Mouse (Mus musculus): ENCODE measurements around the gene Card6. TPM values are rescaled to one million over a fixed set of nuclear protein-coding genes. Genes with fewer than 3 reads are reported as not detected.

Card6 gene
- total and polyA plus RNA-seq, 2 experiments from 2014 or later: 0.29 to 0.41 TPM

GRCm38 (mm10) chr15:5129111-5129805, 20.9 kb upstream of the Card6 start:
- Histone ChIP-seq H3K4me1 (ENCODE audit: insufficient read depth) (no peaks in the 10 kb centered on the region), H3K27ac (ENCODE audit: low read depth, low read length) (no peak overlapping the region), H3K9me3 (ENCODE audit: low read length) (no peaks in the 10 kb centered on the region), H3K9ac (no peak overlapping the region), H3K4me2 (ENCODE audit: low read depth) (no peak overlapping the region), H3K4me3 (ENCODE audit: low read depth, low read length) (no peak overlapping the region), H3K27me3 (ENCODE audit: insufficient read depth, low read length) (no peaks in the 10 kb centered on the region), H3K36me3 (ENCODE audit: insufficient read depth) (peaks cover 9% of the 10 kb centered on the region; the same call in 1 of the 2 replicates)
- ATAC-seq (no peak), DNase-seq (no peak)
- TF ChIP-seq CTCF (IDR thresholded peaks at IDR 0.05; ENCODE audit: low read depth): no peak
- WGBS: 94% methylated on average over 12 of the region's 12 CpGs

- 74% methylated on average over 5 of the region's 5 CpGs for WGBS
- Histone ChIP-seq H3K36me3 (ENCODE audit: insufficient read depth) (peaks cover 11% of the 10 kb centered on the region; the same call in 1 of the 2 replicates), H3K4me1 (ENCODE audit: insufficient read depth) (no peaks in the 10 kb centered on the region)
Observed at GRCm38 (mm10) chr15:5128176-5128940, 20.0 kb upstream of the Card6 start.

GRCm38 (mm10) chr15:5127487-5127886, 19.1 kb upstream of the Card6 start:
- DNase-seq: no peak
- Histone ChIP-seq H3K4me2 (ENCODE audit: low read depth) (no peak overlapping the region), H3K9ac (no peak overlapping the region), H3K36me3 (ENCODE audit: insufficient read depth) (peaks cover 11% of the 10 kb centered on the region; the same call in 1 of the 2 replicates), H3K9me3 (ENCODE audit: low read length) (no peaks in the 10 kb centered on the region), H3K4me1 (ENCODE audit: insufficient read depth) (no peaks in the 10 kb centered on the region), H3K27ac (ENCODE audit: low read depth, low read length) (no peak overlapping the region), H3K4me3 (ENCODE audit: low read depth, low read length) (no peak overlapping the region), H3K27me3 (ENCODE audit: insufficient read depth, low read length) (no peaks in the 10 kb centered on the region)
- no peak for ATAC-seq
- WGBS: 90% methylated on average over 2 of the region's 2 CpGs
- TF ChIP-seq CTCF (IDR thresholded peaks at IDR 0.05; ENCODE audit: low read depth): no peak

More at GRCm38 (mm10) chr15:5128176-5128940, 20.0 kb upstream of the Card6 start:
- Histone ChIP-seq H3K27me3 (ENCODE audit: insufficient read depth, low read length) (no peaks in the 10 kb centered on the region), H3K9ac (no peak overlapping the region), H3K9me3 (ENCODE audit: low read length) (no peaks in the 10 kb centered on the region), H3K4me2 (ENCODE audit: low read depth) (no peak overlapping the region), H3K27ac (ENCODE audit: low read depth, low read length) (no peak overlapping the region), H3K4me3 (ENCODE audit: low read depth, low read length) (no peak overlapping the region)
- ATAC-seq: no peak
- TF ChIP-seq CTCF (IDR thresholded peaks at IDR 0.05; ENCODE audit: low read depth): no peak
- DNase-seq: no peak

DNA sequence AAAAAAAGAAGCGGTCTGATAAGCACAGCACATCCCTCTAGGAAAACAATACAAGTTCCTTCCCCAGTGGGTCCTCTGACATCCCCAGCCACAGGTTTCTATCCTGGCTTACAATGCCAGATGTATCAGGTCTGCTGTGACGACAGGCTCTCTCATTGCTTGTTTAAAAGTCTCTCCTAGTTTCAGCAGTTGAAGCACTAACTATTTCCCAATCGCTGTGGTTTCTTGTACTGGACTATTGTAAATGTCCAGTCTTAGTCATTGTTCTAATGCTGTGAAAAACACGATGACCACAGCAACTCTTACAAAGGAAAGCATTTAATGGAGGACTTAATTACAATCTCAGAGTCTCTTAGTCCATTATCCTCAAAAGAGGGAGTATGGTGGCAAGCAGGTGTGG, 18.1 kb upstream of the Card6 start:
- no peaks in the 10 kb centered on the region for H3K27me3 ChIP-seq (ENCODE audit: insufficient read depth, low read length)
- no peak overlapping the region for H3K4me3 ChIP-seq (ENCODE audit: low read depth, low read length)
- no peak for ATAC-seq
- no peaks in the 10 kb centered on the region for H3K9me3 ChIP-seq (ENCODE audit: low read length)
- H3K9ac ChIP-seq: no peak overlapping the region
- no peak for DNase-seq
- H3K4me2 ChIP-seq (ENCODE audit: low read depth): no peak overlapping the region
- peaks cover 16% of the 10 kb centered on the region for H3K36me3 ChIP-seq (ENCODE audit: insufficient read depth)
- no peak for TF ChIP-seq CTCF (IDR thresholded peaks at IDR 0.05; ENCODE audit: low read depth)
- H3K27ac ChIP-seq (ENCODE audit: low read depth, low read length): no peak overlapping the region
- 53% methylated on average over 4 of the region's 4 CpGs for WGBS
- H3K4me1 ChIP-seq (ENCODE audit: insufficient read depth): no peaks in the 10 kb centered on the region

GRCm38 (mm10) chr15:5121535-5122313, 13.4 kb upstream of the Card6 start:
- Histone ChIP-seq H3K27me3 (ENCODE audit: insufficient read depth, low read length) (no peaks in the 10 kb centered on the region), H3K4me2 (ENCODE audit: low read depth) (no peak overlapping the region), H3K36me3 (ENCODE audit: insufficient read depth) (peaks cover 44% of the 10 kb centered on the region), H3K4me3 (ENCODE audit: low read depth, low read length) (no peak overlapping the region), H3K4me1 (ENCODE audit: insufficient read depth) (peaks cover 9% of the 10 kb centered on the region), H3K9me3 (ENCODE audit: low read length) (no peaks in the 10 kb centered on the region), H3K9ac (no peak overlapping the region), H3K27ac (ENCODE audit: low read depth, low read length) (no peak overlapping the region)
- DNase-seq (no peak), ATAC-seq (no peak)
- no peak for TF ChIP-seq CTCF (IDR thresholded peaks at IDR 0.05; ENCODE audit: low read depth)
- WGBS: 90% methylated on average over 12 of the region's 12 CpGs

DNA sequence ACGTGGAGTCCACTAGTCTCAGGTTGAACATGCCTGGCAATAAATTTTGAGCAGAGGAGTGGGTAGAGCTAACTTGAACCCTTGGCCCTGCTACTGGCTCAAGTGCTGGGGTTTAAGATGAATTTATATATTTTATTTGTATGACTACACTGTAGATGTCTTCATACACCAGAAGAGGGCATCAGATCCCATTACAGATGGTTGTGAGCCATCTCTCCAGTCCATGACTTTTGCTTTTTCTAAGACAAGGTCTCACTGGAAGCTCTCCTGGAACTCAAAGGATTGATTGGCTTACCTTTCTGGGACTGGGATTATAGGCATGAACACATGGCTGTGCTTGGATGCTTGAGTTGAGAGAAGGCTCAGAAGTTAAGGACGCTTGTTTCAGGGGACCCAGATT, 11.4 kb upstream of the Card6 start:
- TF ChIP-seq CTCF (IDR thresholded peaks at IDR 0.05; ENCODE audit: low read depth): peak; percentile 33
- DNase-seq: peak; percentile 14
- Histone ChIP-seq H3K4me3 (ENCODE audit: low read depth, low read length) (no peak overlapping the region), H3K27ac (ENCODE audit: low read depth, low read length) (no peak overlapping the region), H3K4me2 (ENCODE audit: low read depth) (no peak overlapping the region), H3K9me3 (ENCODE audit: low read length) (no peaks in the 10 kb centered on the region), H3K27me3 (ENCODE audit: insufficient read depth, low read length) (no peaks in the 10 kb centered on the region), H3K4me1 (ENCODE audit: insufficient read depth) (peaks cover 9% of the 10 kb centered on the region), H3K9ac (no peak overlapping the region), H3K36me3 (ENCODE audit: insufficient read depth) (peaks cover 39% of the 10 kb centered on the region)
- ATAC-seq: no peak
- 97% methylated on average over 2 of the region's 2 CpGs for WGBS
